Mouse (Mus musculus) intestine, embryonic 14.5 days (tissue): ENCODE results near the gene Gm3667. TPM values are rescaled to one million over a fixed set of nuclear protein-coding genes. Genes with fewer than 3 reads are reported as not detected.
"Not testable (repeated sequence)": the region's sequence is repeated elsewhere in the genome, so short reads cannot be mapped to it uniquely, and the experiment has no call there.

Experiments used
- ATAC-seq: fragments of 200-750 bp; cut with Nextera tagmentation; replicated peaks from 2 replicates; pipeline ENCODE4 v1.8.0; 2017; ENCODE audit warnings: low read depth, moderate number of reproducible peaks, moderate TSS enrichment, moderate library complexity; ENCODE audit not compliant: low FRiP score, low TSS enrichment
- DNase-seq: peaks from one replicate; pipeline ENCODE4 v3.0.0-alpha.2; 2018; ENCODE audit warnings: low spot score
- H3K27ac ChIP-seq: fragments of 300-500 bp; sonication (generic); 2 replicates; pipeline ENCODE4 v1.5.1; 2014; ENCODE audit warnings: low read depth, mild to moderate bottlenecking, control low read depth
- H3K27me3 ChIP-seq: fragments of 300-500 bp; sonication (generic); replicated peaks from 2 replicates; pipeline ENCODE4 v1.6.1; 2014; ENCODE audit warnings: low read length, control low read depth; ENCODE audit not compliant: control insufficient read depth, insufficient read depth
- H3K36me3 ChIP-seq: fragments of 300-500 bp; sonication (generic); 2 replicates; pipeline ENCODE4 v1.6.1; 2014; ENCODE audit warnings: low read length, control low read depth; ENCODE audit not compliant: control insufficient read depth, insufficient read depth
- H3K4me1 ChIP-seq: fragments of 300-500 bp; sonication (generic); replicated peaks from 2 replicates; pipeline ENCODE4 v1.6.1; 2014; ENCODE audit warnings: low read length, control low read depth, mixed read lengths; ENCODE audit not compliant: control insufficient read depth, insufficient read depth
- H3K4me2 ChIP-seq: fragments of 300-500 bp; sonication (generic); 2 replicates; pipeline ENCODE4 v1.6.1; 2014; ENCODE audit warnings: low read length
- H3K4me3 ChIP-seq: fragments of 300-500 bp; sonication (generic); 2 replicates; pipeline ENCODE4 v1.5.1; 2014; ENCODE audit warnings: low read depth, low read length, control low read depth, mixed read lengths
- H3K9ac ChIP-seq: fragments of 300-500 bp; sonication (generic); 2 replicates; pipeline ENCODE4 v1.6.1; 2014; ENCODE audit warnings: mild to moderate bottlenecking, low read length
- H3K9me3 ChIP-seq: fragments of 300-500 bp; sonication (generic); 2 replicates; pipeline ENCODE4 v1.6.1; 2016; ENCODE audit warnings: low read length, control low read depth; ENCODE audit not compliant: control insufficient read depth
- WGBS: fragments of 180-500 bp; shearing (Covaris S2); extraction: QIAGEN DNeasy Blood & Tissue Kit; methylation state at CpG from one replicate; pipeline ENCODE4 v1.1.7; 2014; 5-methylcytosine and 5-hydroxymethylcytosine counted together
- polyA plus RNA-seq: library from polyadenylated mRNA; unstranded; fragments of >200 nt; fragmentation: Nextera tagmentation; extraction: Ambion mirVana; gene quantifications from 2 replicates; pipeline ENCODE4 v1.2.1, GENCODE M21; 2014

The Gm3667 gene
- 1.2 and 1.5 TPM in 2 replicates for polyA plus RNA-seq

GRCm38 (mm10) chr14:6889521-6890012 is at the start of gene Gm3667:
Gene Gm3667, minus strand, starts transcription at chr14:6889962.
- 0% methylated on average over 17 of the region's 43 CpGs for WGBS
- not testable (repeated sequence) for H3K36me3 ChIP-seq, H3K27ac ChIP-seq, ATAC-seq, H3K4me1 ChIP-seq, H3K9me3 ChIP-seq, H3K27me3 ChIP-seq
- DNase-seq: peak; percentile 49
- Histone ChIP-seq H3K4me2 (peak within 1 kb of the TSS; percentile 48), H3K4me3 (peak within 1 kb of the TSS; percentile 25), H3K9ac (0 out of 2 replicates have a peak within 1 kb of the TSS, but pooled peaks have one; percentile 32)

GRCm38 (mm10) chr14:6899881-6900280 is 10.1 kb upstream of the Gm3667 start:
- DNase-seq, ATAC-seq, H3K36me3 ChIP-seq, H3K9ac ChIP-seq, H3K4me1 ChIP-seq, H3K27me3 ChIP-seq, H3K9me3 ChIP-seq, H3K4me2 ChIP-seq, H3K4me3 ChIP-seq, H3K27ac ChIP-seq: not testable (repeated sequence)
- WGBS: 96% methylated on average over 16 of the region's 24 CpGs

- WGBS: 22% methylated on average over 3 of the region's 5 CpGs
Observed at GRCm38 (mm10) chr14:6888811-6889210, 951 bp downstream of the Gm3667 start.

GRCm38 (mm10) chr14:6840211-6840610 is 49.6 kb downstream of the Gm3667 start, which contains the start of gene Gm3642:
Gene Gm3642, minus strand, starts transcription at chr14:6840311.
- WGBS: no CpG with 5 or more reads among the region's 3 CpGs
- not testable (repeated sequence) for H3K36me3 ChIP-seq, H3K9ac ChIP-seq, H3K4me1 ChIP-seq, H3K27me3 ChIP-seq, H3K9me3 ChIP-seq, H3K4me2 ChIP-seq, DNase-seq, ATAC-seq, H3K4me3 ChIP-seq, H3K27ac ChIP-seq

More at GRCm38 (mm10) chr14:6888811-6889210, 951 bp downstream of the Gm3667 start:
- not testable (repeated sequence) for H3K27ac ChIP-seq, H3K9ac ChIP-seq, H3K4me3 ChIP-seq, H3K36me3 ChIP-seq, H3K9me3 ChIP-seq, H3K4me1 ChIP-seq, DNase-seq, ATAC-seq, H3K27me3 ChIP-seq
- peak overlapping the region; percentile 48 for H3K4me2 ChIP-seq

GRCm38 (mm10) chr14:6823297-6823696 is 66.5 kb downstream of the Gm3667 start:
- not testable (repeated sequence) for H3K9ac ChIP-seq, H3K27ac ChIP-seq, H3K27me3 ChIP-seq, DNase-seq, H3K36me3 ChIP-seq, ATAC-seq, H3K9me3 ChIP-seq, H3K4me3 ChIP-seq, H3K4me1 ChIP-seq, H3K4me2 ChIP-seq
- WGBS: 88% methylated on average over 3 of the region's 3 CpGs

Other genes with a start within 250 kb of the Gm3667 start
- not detected in 2 replicates for gene Gm10251, start 205.8 kb downstream of the Gm3667 start, polyA plus RNA-seq
- not detected in 2 replicates for gene Gm8050, start 169.7 kb downstream of the Gm3667 start, polyA plus RNA-seq
- gene Gm3636, start 147.6 kb downstream of the Gm3667 start, polyA plus RNA-seq: 5.6 and 5.8 TPM in 2 replicates
- not detected in 2 replicates for gene Gm8362, start 115.6 kb downstream of the Gm3667 start, polyA plus RNA-seq
- gene Gm3642, start 49.7 kb downstream of the Gm3667 start, polyA plus RNA-seq: not detected in 2 replicates
- gene Gm6356, start 83.9 kb upstream of the Gm3667 start, polyA plus RNA-seq: not detected in 2 replicates
- gene Gm10406, start 137.5 kb upstream of the Gm3667 start, polyA plus RNA-seq: 1.1 and 1.3 TPM in 2 replicates
- gene Gm3685, start 155.0 kb upstream of the Gm3667 start, polyA plus RNA-seq: not detected in 2 replicates
- gene Gm3696, start 210.7 kb upstream of the Gm3667 start, polyA plus RNA-seq: 1.8 and 1.9 TPM in 2 replicates
- gene Gm6676, start 235.4 kb upstream of the Gm3667 start, polyA plus RNA-seq: not detected in 2 replicates